Mouse (Mus musculus): ENCODE data around the gene Actrt2. TPM values are rescaled to one million over a fixed set of nuclear protein-coding genes. Genes with fewer than 3 reads are reported as not detected.

Gene Actrt2
- polyA plus RNA-seq, 1 experiment from 2014 or later = not detected

- DNase-seq (ENCODE audit: low spot score) = no peak
Observed at GRCm38 (mm10) chr4:154639126-154639525, 28.5 kb downstream of the Actrt2 start.

- DNase-seq (ENCODE audit: low spot score) = no peak
Observed at GRCm38 (mm10) chr4:154638320-154638886, 29.3 kb downstream of the Actrt2 start.

GRCm38 (mm10) chr4:154637468-154638319, 30.0 kb downstream of the Actrt2 start:
- DNase-seq (ENCODE audit: low spot score) = no peak

GRCm38 (mm10) chr4:154636721-154637311, 30.9 kb downstream of the Actrt2 start, which contains the start of gene Prdm16:
Gene Prdm16 (minus strand): TSS chr4:154636873.
- peak; percentile 11 for DNase-seq (ENCODE audit: low spot score)

- DNase-seq (ENCODE audit: low spot score) = no peak
Observed at GRCm38 (mm10) chr4:154636053-154636433, 31.6 kb downstream of the Actrt2 start.

GRCm38 (mm10) chr4:154635241-154636052, 32.2 kb downstream of the Actrt2 start:
- no peak for DNase-seq (ENCODE audit: low spot score)

GRCm38 (mm10) chr4:154634470-154635240, 33.0 kb downstream of the Actrt2 start:
- DNase-seq (ENCODE audit: low spot score) = no peak

GRCm38 (mm10) chr4:154634001-154634400, 33.7 kb downstream of the Actrt2 start:
- DNase-seq (ENCODE audit: low spot score) = no peak

- DNase-seq (ENCODE audit: low spot score) = no peak
Observed at GRCm38 (mm10) chr4:154632800-154633764, 34.6 kb downstream of the Actrt2 start.

GRCm38 (mm10) chr4:154630763-154631162, 36.9 kb downstream of the Actrt2 start:
- no peak for DNase-seq (ENCODE audit: low spot score)

GRCm38 (mm10) chr4:154627419-154628142, 40.1 kb downstream of the Actrt2 start:
- no peak for DNase-seq (ENCODE audit: low spot score)

GRCm38 (mm10) chr4:154626282-154626681, 41.4 kb downstream of the Actrt2 start:
- no peak for DNase-seq (ENCODE audit: low spot score)

GRCm38 (mm10) chr4:154625710-154626109, 42.0 kb downstream of the Actrt2 start:
- DNase-seq (ENCODE audit: low spot score) = no peak

- no peak for DNase-seq (ENCODE audit: low spot score)
Observed at GRCm38 (mm10) chr4:154623241-154623640, 44.4 kb downstream of the Actrt2 start.

- DNase-seq (ENCODE audit: low spot score) = no peak
Observed at GRCm38 (mm10) chr4:154622521-154622920, 45.1 kb downstream of the Actrt2 start.
